Mouse (Mus musculus) brain, embryonic 14.5 days (tissue): ENCODE data around the gene Cd163.

Experiments
- CTCF ChIP-seq: fragments of 200-500 bp; IDR thresholded peaks from 2 replicates; pipeline ENCODE4 v1.5.1; 2012; ENCODE audit warnings: inconsistent platforms, mild to moderate bottlenecking, moderate library complexity, borderline replicate concordance; ENCODE audit not compliant: insufficient read depth, insufficient read length; ENCODE audit errors: extremely low read depth
- POLR2A ChIP-seq: fragments of 200-500 bp; IDR thresholded peaks from 2 replicates; pipeline ENCODE4 v1.6.1; 2012; ENCODE audit warnings: mild to moderate bottlenecking, inconsistent platforms, borderline replicate concordance; ENCODE audit not compliant: poor library complexity, insufficient read depth, insufficient read length, severe bottlenecking; ENCODE audit errors: extremely low read depth

- TF ChIP-seq POLR2A (no peak), CTCF (peak; percentile 7; the same call in 1 of the 2 replicates)
Observed at GRCm38 (mm10) chr6:124346613-124347012, 42.2 kb downstream of the Cd163 start.
